Comparison of ENCODE assay signal across 8 mouse cellular contexts in genomic region chr11:100979887-100980286, GRCm38 (mm10). TPM values are rescaled to one million over a fixed set of nuclear protein-coding genes. Genes with fewer than 3 reads are reported as not detected.
A peak's percentile ranks its signal among the peaks of the same experiment; 100 is the strongest.
DNase-seq lines count a peak whose midpoint lies in the region; ATAC-seq and TF ChIP-seq lines count a peak whose summit lies in the region.

No protein-coding gene starts in this region.

- peak; percentile 52 for DNase-seq in gastrocnemius, adult 18-20 months (ENCODE audit: low spot score)
- DNase-seq in gastrocnemius, adult 8-10 months (ENCODE audit: low spot score in 2 of 2): no peak
- DNase-seq in brain, embryonic 14.5 days (ENCODE audit: low read depth): peak; percentile 53
- peak; percentile 57 for DNase-seq in intestine, embryonic 14.5 days (ENCODE audit: low spot score)
- DNase-seq in T-cell, adult 2 months (ENCODE audit: low spot score): no peak
- DNase-seq in ovary, postnatal 10 days (ENCODE audit: low spot score): no peak
- no peak for DNase-seq in urinary bladder, postnatal 25 days (ENCODE audit: low spot score)

- no peaks in the 10 kb centered on the region for H3K36me3 ChIP-seq in intestine, embryonic 14.5 days (ENCODE audit: control insufficient read depth, insufficient read depth, low read length)
- no peaks in the 10 kb centered on the region for H3K36me3 ChIP-seq in lung, embryonic 16.5 days (ENCODE audit: control insufficient read depth, insufficient read depth, low read length)

- H3K9me3 ChIP-seq in intestine, embryonic 14.5 days (ENCODE audit: control insufficient read depth, low read length): no peaks in the 10 kb centered on the region
- no peaks in the 10 kb centered on the region for H3K9me3 ChIP-seq in lung, embryonic 16.5 days (ENCODE audit: control insufficient read depth, low read length)

- no peak overlapping the region for H3K9ac ChIP-seq in intestine, embryonic 14.5 days (ENCODE audit: low read length)
- no peak overlapping the region for H3K9ac ChIP-seq in lung, embryonic 16.5 days (ENCODE audit: low read length)

- H3K4me2 ChIP-seq in intestine, embryonic 14.5 days (ENCODE audit: low read length): no peak overlapping the region
- peak overlapping the region; percentile 20; the same call in 1 of the 2 replicates for H3K4me2 ChIP-seq in lung, embryonic 16.5 days (ENCODE audit: low read depth, low read length)

- no peak for TF ChIP-seq POLR2A in brain, embryonic 14.5 days (IDR thresholded peaks at IDR 0.05; ENCODE audit: borderline replicate concordance, extremely low read depth, insufficient read depth, insufficient read length, poor library complexity, severe bottlenecking)

- no peak for ATAC-seq in intestine, embryonic 14.5 days (replicated peaks; ENCODE audit: low FRiP score, low TSS enrichment, low read depth)
- peak; percentile 84 for ATAC-seq in lung, embryonic 16.5 days (ENCODE audit: low read depth)

- H3K4me3 ChIP-seq in intestine, embryonic 14.5 days (ENCODE audit: low read depth, low read length): no peak overlapping the region
- no peak overlapping the region for H3K4me3 ChIP-seq in lung, embryonic 16.5 days (ENCODE audit: low read length)

- 50% methylated on average over 8 of the region's 8 CpGs for WGBS in intestine, embryonic 14.5 days
- 30% methylated on average over 8 of the region's 8 CpGs for WGBS in lung, embryonic 16.5 days

- peak overlapping the region; percentile 67 for H3K27ac ChIP-seq in intestine, embryonic 14.5 days (ENCODE audit: low read depth)
- H3K27ac ChIP-seq in lung, embryonic 16.5 days (ENCODE audit: low read length): peak overlapping the region; percentile 77

- H3K4me1 ChIP-seq in intestine, embryonic 14.5 days (replicated peaks; ENCODE audit: control insufficient read depth, insufficient read depth, low read length): peaks cover 4% of the 10 kb centered on the region; the same call in 1 of the 2 replicates
- H3K4me1 ChIP-seq in lung, embryonic 16.5 days (replicated peaks; ENCODE audit: control insufficient read depth, insufficient read depth, low read length): peaks cover 9% of the 10 kb centered on the region

- TF ChIP-seq CTCF in brain, embryonic 14.5 days (IDR thresholded peaks at IDR 0.05; ENCODE audit: borderline replicate concordance, extremely low read depth, insufficient read depth, insufficient read length): no peak

- H3K27me3 ChIP-seq in intestine, embryonic 14.5 days (replicated peaks; ENCODE audit: control insufficient read depth, insufficient read depth, low read length): no peaks in the 10 kb centered on the region
- H3K27me3 ChIP-seq in lung, embryonic 16.5 days (ENCODE audit: control insufficient read depth, insufficient read depth, low read depth, low read length): no peaks in the 10 kb centered on the region

RNA-seq across cellular contexts. Expression of gene Cavin1, which starts 9.2 kb away (rescaled TPM):
- total RNA-seq in gastrocnemius, adult 18-20 months (2021): 100 to 1,000 TPM; 128 to 153 TPM
- total RNA-seq in gastrocnemius, adult 8-10 months (2022): 100 to 1,000 TPM; 125 to 153 (median 134) TPM
- polyA plus RNA-seq in brain, embryonic 14.5 days (2012; rRNA removed): 10.5 and 24.4 TPM in 2 replicates
- polyA plus RNA-seq in intestine, embryonic 14.5 days (2014; fragmentation: Nextera tagmentation; extraction: Ambion mirVana): 99.3 and 102 TPM in 2 replicates
- 461 and 464 TPM in 2 replicates for polyA plus RNA-seq in lung, embryonic 16.5 days (2015; fragmentation: Nextera tagmentation; extraction: Ambion mirVana)

RNA-seq across cellular contexts. Expression of gene Atp6v0a1, which starts 29.4 kb away (rescaled TPM):
- 10 to 100 TPM; 57.0 to 74.4 TPM for total RNA-seq in gastrocnemius, adult 18-20 months (2021)
- total RNA-seq in gastrocnemius, adult 8-10 months (2022): 10 to 100 TPM; 62.0 to 79.8 (median 66.8) TPM
- polyA plus RNA-seq in brain, embryonic 14.5 days (2012; rRNA removed): 144 and 197 TPM in 2 replicates
- 30.6 and 32.5 TPM in 2 replicates for polyA plus RNA-seq in intestine, embryonic 14.5 days (2014; fragmentation: Nextera tagmentation; extraction: Ambion mirVana)
- 36.7 and 36.9 TPM in 2 replicates for polyA plus RNA-seq in lung, embryonic 16.5 days (2015; fragmentation: Nextera tagmentation; extraction: Ambion mirVana)

RNA-seq across cellular contexts. Expression of gene Stat3, which starts 40.5 kb away (rescaled TPM):
- total RNA-seq in gastrocnemius, adult 18-20 months (2021): 10 to 100 TPM; 38.1 to 48.6 TPM
- total RNA-seq in gastrocnemius, adult 8-10 months (2022): 10 to 100 TPM; 32.9 to 41.1 (median 37.5) TPM
- polyA plus RNA-seq in brain, embryonic 14.5 days (2012; rRNA removed): 29.1 and 36.9 TPM in 2 replicates
- 36.6 and 42.9 TPM in 2 replicates for polyA plus RNA-seq in intestine, embryonic 14.5 days (2014; fragmentation: Nextera tagmentation; extraction: Ambion mirVana)
- 58.5 and 63.7 TPM in 2 replicates for polyA plus RNA-seq in lung, embryonic 16.5 days (2015; fragmentation: Nextera tagmentation; extraction: Ambion mirVana)

Comparison
In these comparisons a context has a peak if more than half of its experiments do, and no peak if none do; other contexts are left out.
1. DNase-seq: peak in gastrocnemius, adult 18-20 months (single experiment), brain, embryonic 14.5 days (single experiment) and intestine, embryonic 14.5 days (single experiment); none in gastrocnemius, adult 8-10 months (0 of 2), T-cell, adult 2 months (single experiment), ovary, postnatal 10 days (single experiment) and urinary bladder, postnatal 25 days (single experiment).